Mouse (Mus musculus) liver, embryonic 12.5 days (tissue): ENCODE results near the gene Tssk2. TPM values are rescaled to one million over a fixed set of nuclear protein-coding genes. Genes with fewer than 3 reads are reported as not detected.

ENCODE experiments used
- ATAC-seq: fragments of 200-750 bp; cut with Nextera tagmentation; 2 replicates; pipeline ENCODE4 v1.8.0; 2017; ENCODE audit warnings: moderate number of reproducible peaks, mild to moderate bottlenecking, moderate library complexity
- H3K27ac ChIP-seq: fragments of 300-500 bp; sonication (generic); 2 replicates; pipeline ENCODE4 v1.5.1; 2016; ENCODE audit warnings: mild to moderate bottlenecking
- H3K27me3 ChIP-seq: fragments of 300-500 bp; sonication (generic); replicated peaks from 2 replicates; pipeline ENCODE4 v1.6.1; 2016; ENCODE audit warnings: mild to moderate bottlenecking, moderate library complexity
- H3K36me3 ChIP-seq: fragments of 300-500 bp; sonication (generic); 2 replicates; pipeline ENCODE4 v1.6.1; 2016; ENCODE audit warnings: mild to moderate bottlenecking, moderate library complexity
- H3K4me1 ChIP-seq: fragments of 300-500 bp; sonication (generic); 2 replicates; pipeline ENCODE4 v1.6.1; 2016
- H3K4me2 ChIP-seq: fragments of 300-500 bp; sonication (generic); 2 replicates; pipeline ENCODE4 v1.6.1; 2016; ENCODE audit warnings: mild to moderate bottlenecking, moderate library complexity
- H3K4me3 ChIP-seq: fragments of 300-500 bp; sonication (generic); 2 replicates; pipeline ENCODE4 v1.5.1; 2016; ENCODE audit warnings: mild to moderate bottlenecking, moderate library complexity
- H3K9ac ChIP-seq: fragments of 300-500 bp; sonication (generic); 2 replicates; pipeline ENCODE4 v1.6.1; 2016; ENCODE audit warnings: mild to moderate bottlenecking, moderate library complexity
- H3K9me3 ChIP-seq: fragments of 300-500 bp; sonication (generic); replicated peaks from 2 replicates; pipeline ENCODE4 v1.6.1; 2016; ENCODE audit warnings: mild to moderate bottlenecking, moderate library complexity
- WGBS: fragments of 180-500 bp; shearing (Covaris S2); methylation state at CpG from one replicate; pipeline ENCODE4 v1.1.7; 2016; ENCODE audit not compliant: insufficient replicate concordance; 5-methylcytosine and 5-hydroxymethylcytosine counted together
- polyA plus RNA-seq: library from polyadenylated mRNA; unstranded; fragments of >200 nt; fragmentation: Nextera tagmentation; extraction: Ambion mirVana; gene quantifications from 2 replicates; pipeline ENCODE4 v1.2.1, GENCODE M21; 2016

Tssk2 gene
- polyA plus RNA-seq, 1 experiment from 2014 or later = not detected

DNA sequence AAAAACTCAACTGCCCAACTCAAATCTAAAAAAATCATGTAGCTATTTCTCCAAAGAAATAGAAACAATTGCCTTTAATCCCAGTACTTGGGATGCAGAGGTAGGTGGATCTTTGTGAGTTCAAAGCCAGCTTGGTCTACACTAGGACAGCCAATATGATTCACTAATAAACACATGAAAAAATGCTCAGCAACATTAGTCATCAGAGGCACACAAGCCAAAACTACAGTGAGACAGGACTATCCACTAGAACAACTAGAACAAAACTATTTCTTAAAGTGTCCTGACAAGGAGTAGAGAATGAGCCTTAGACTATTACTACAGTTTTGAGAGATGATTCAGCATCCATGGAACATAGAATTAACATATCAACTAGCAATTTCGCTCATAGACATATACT lies 22.3 kb upstream of the Tssk2 start:
- 64% methylated on average over 1 of the region's 1 CpGs for WGBS
- peaks cover 41% of the 10 kb centered on the region for H3K4me1 ChIP-seq
- ATAC-seq = no peak
- H3K9me3 ChIP-seq = no peaks in the 10 kb centered on the region
- H3K36me3 ChIP-seq = peaks cover 35% of the 10 kb centered on the region
- no peaks in the 10 kb centered on the region for H3K27me3 ChIP-seq
- H3K9ac ChIP-seq = no peak overlapping the region
- no peak overlapping the region for H3K4me3 ChIP-seq
- no peak overlapping the region for H3K27ac ChIP-seq
- no peak overlapping the region for H3K4me2 ChIP-seq

DNA sequence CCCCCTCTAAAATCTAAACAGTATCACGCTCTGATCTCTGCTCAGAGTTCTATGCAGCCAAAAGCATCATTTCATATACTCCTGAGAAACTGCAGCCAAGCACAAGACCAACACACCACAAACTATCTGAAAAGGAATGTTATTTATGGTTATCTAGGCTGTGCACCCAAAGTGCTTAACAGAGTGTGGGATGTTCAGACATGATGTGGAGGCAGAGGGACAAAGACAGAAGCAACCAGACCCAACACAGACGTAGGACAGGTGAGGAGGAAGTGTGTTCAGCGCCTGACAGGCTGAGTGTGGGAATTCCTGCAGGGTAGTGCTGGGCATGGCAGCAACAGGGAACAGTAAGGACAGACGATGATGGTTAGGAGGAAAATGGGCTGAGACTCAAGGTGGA lies 18.9 kb upstream of the Tssk2 start:
- H3K9ac ChIP-seq = no peak overlapping the region
- 74% methylated on average over 4 of the region's 4 CpGs for WGBS
- H3K36me3 ChIP-seq = peaks cover 38% of the 10 kb centered on the region
- no peak overlapping the region for H3K4me3 ChIP-seq
- no peak overlapping the region for H3K4me2 ChIP-seq
- no peaks in the 10 kb centered on the region for H3K27me3 ChIP-seq
- peaks cover 16% of the 10 kb centered on the region; the same call in 1 of the 2 replicates for H3K4me1 ChIP-seq
- no peak overlapping the region for H3K27ac ChIP-seq
- H3K9me3 ChIP-seq = no peaks in the 10 kb centered on the region
- no peak for ATAC-seq

DNA sequence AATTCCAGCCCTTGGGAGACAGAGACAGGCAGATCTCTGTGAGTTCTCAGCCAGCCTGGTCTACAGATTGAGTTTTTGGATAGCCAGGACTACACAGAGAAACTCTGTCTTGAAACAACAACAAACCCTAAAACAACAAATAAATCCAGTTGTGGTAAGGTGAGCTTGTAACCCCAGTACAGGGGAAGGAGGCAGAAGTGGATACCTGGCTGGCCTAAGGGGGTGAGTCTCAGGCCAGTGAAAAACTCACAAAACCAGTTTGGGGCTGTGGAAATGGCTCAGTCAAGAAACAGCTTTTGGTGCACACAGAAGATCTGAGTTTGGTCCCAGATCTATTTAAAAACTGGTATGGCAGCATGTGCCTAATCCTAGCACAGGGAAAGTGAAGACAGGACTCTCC lies 16.2 kb upstream of the Tssk2 start:
- Histone ChIP-seq H3K4me3 (no peak overlapping the region), H3K4me1 (peaks cover 25% of the 10 kb centered on the region), H3K9ac (no peak overlapping the region), H3K27me3 (no peaks in the 10 kb centered on the region), H3K4me2 (no peak overlapping the region), H3K36me3 (peaks cover 35% of the 10 kb centered on the region), H3K9me3 (no peaks in the 10 kb centered on the region), H3K27ac (no peak overlapping the region)
- no peak for ATAC-seq

DNA sequence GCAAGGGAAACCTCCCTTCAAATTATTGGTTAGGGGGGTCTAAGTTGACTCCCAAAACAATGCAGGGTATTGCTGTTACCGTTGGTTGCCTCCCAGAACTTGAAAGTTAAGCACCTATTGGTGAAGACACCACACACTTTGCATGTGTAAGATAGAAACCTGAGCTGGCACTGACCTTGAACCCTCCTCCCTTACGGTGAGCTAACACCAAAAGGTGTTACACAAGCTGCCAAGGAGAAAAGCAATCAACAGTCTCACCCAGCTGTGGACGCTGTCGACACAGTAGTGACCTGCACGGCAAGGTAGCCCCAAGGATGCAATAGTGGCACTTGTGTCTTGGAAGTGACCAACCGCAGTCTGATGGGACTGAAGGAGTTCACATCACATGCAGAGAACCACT lies 14.3 kb upstream of the Tssk2 start:
- no peak for ATAC-seq

DNA sequence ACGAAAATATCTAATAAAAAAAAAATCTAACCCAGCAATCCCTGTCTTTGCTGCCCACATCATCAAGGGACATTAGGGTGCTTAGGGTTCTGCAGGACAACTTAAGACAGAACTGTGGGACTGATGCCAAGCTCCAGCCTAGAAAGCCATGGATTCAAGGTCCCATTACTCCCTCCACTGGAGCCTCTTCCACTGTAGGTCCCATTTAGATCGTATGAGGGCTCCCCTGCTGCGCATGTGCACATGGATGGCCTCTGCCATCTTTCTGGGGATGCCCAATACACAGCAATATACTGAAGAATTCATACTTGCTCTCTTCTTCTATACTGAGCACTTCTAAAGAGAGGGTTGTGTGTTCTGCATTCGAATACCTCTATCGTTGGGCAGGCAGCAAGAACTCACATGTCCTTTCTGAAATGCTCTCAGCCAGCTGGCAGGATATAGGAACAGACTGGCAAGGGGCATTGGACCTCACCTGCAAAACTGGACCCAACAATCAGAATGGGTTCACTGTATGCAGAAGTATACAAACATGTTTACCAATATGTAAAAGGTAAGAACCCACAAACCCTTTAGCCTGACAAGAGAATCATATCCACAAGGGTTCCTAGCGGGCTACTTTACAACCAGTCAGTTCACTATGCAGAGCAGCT lies 8.6 kb upstream of the Tssk2 start:
- ATAC-seq = no peak
- Histone ChIP-seq H3K4me2 (peak overlapping the region; percentile 81), H3K36me3 (peaks cover 7% of the 10 kb centered on the region; the same call in 1 of the 2 replicates), H3K9ac (peak overlapping the region; percentile 98; the same call in 1 of the 2 replicates), H3K9me3 (no peaks in the 10 kb centered on the region), H3K27ac (no peak overlapping the region), H3K4me1 (peaks cover 35% of the 10 kb centered on the region), H3K4me3 (peak overlapping the region; percentile 93), H3K27me3 (peaks cover 5% of the 10 kb centered on the region; the same call in 1 of the 2 replicates)
- 79% methylated on average over 6 of the region's 6 CpGs for WGBS

More for the DNA sequence above, 14.3 kb upstream of the Tssk2 start:
- Histone ChIP-seq H3K9ac (no peak overlapping the region), H3K27ac (no peak overlapping the region), H3K36me3 (peaks cover 23% of the 10 kb centered on the region), H3K4me3 (no peak overlapping the region), H3K4me1 (peaks cover 25% of the 10 kb centered on the region), H3K9me3 (no peaks in the 10 kb centered on the region), H3K27me3 (no peaks in the 10 kb centered on the region), H3K4me2 (no peak overlapping the region)
- WGBS = 70% methylated on average over 6 of the region's 6 CpGs

DNA sequence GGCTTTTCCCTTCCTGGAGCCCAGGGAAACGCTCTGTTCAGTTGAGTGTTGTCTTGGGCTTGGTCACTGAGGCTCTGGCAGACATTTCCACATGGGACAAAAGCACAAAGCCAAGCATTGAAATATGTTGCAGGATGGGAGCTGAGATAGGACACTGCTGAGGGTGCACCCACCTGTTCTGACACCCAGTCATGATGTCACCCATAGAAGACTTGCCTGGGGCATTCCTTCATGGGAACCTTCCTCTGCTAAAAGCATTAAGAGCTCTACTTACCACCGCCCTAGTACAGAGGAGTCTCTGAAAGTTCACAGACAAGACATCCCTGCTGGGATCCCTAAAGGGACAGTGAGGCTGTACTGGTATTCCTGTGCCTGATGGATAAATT lies 8.1 kb upstream of the Tssk2 start:
- peak overlapping the region; percentile 91 for H3K27ac ChIP-seq
- WGBS = 60% methylated on average over 2 of the region's 2 CpGs

DNA sequence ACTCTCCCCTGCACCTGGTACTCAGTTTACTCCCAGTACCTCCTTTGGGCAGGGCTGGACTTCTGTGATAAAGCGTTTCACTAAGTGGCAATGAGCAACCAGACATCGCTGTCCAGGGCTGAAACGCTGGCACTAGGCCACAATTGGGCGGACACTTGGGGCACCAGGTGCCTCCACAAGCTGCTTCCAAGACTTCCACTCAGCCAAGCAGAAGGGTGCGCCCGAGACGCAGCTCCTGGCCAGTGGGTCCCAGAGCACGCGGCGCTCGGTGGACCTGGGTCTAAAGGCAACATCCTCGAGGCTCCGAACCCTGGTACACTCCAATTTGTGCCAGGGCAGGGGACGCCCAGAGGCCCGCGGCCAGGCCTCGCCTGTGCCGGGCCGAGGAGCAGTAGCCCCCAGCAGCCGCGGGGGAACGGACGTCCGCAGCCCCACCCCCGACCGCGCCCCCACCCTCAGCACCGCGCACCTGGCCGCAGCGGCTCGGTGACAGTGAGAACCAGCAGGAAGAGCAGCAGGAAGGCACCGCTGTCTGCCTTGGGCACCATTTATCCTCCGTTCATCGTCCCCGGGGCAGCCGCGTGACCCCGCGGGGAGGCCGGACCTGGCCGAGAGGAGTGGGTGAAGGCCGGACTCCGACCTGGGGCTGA lies 7.4 kb upstream of the Tssk2 start:
- WGBS = under 1% methylated on average over 44 of the region's 44 CpGs
- peak; percentile 73 for ATAC-seq
- H3K4me3 ChIP-seq = peak overlapping the region; percentile 93

More for the DNA sequence above, 8.1 kb upstream of the Tssk2 start:
- H3K4me3 ChIP-seq = peak overlapping the region; percentile 93
- peaks cover 5% of the 10 kb centered on the region; the same call in 1 of the 2 replicates for H3K27me3 ChIP-seq
- ATAC-seq = no peak
- H3K36me3 ChIP-seq = peaks cover 7% of the 10 kb centered on the region; the same call in 1 of the 2 replicates
- peak overlapping the region; percentile 98 for H3K9ac ChIP-seq
- peak overlapping the region; percentile 81 for H3K4me2 ChIP-seq
- H3K9me3 ChIP-seq = no peaks in the 10 kb centered on the region
- peaks cover 32% of the 10 kb centered on the region for H3K4me1 ChIP-seq

DNA sequence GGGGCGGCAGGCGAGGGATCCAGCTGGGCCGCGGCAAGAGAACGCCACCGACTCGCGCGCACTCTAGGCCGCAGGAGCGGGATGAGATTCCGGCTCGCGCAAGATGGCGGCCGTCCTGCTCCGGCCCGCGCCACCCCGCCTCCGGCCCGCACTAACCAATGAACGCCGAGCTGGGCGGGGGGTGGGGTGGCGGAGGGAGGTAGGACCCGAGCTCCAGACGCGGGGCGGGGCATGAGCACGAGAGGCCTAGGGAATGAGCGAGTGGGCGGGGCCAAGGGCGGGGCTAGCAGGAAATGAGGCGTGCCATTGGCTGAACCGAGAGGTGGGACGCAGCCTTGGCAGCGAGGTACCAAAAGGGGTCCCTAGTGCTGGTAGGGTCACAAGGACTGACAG lies 6.9 kb upstream of the Tssk2 start, which contains the start of gene Gm20518:
Gm20518 (minus strand) TSS at position 105 of the 393 bp plus-strand sequence.
- H3K9ac ChIP-seq = peak within 1 kb of the TSS; percentile 98
- H3K4me1 ChIP-seq = peaks cover 25% of the 10 kb centered on the region
- WGBS = under 1% methylated on average over 37 of the region's 38 CpGs
- peak within 1 kb of the TSS; percentile 93 for H3K4me3 ChIP-seq
- H3K36me3 ChIP-seq = peaks cover 7% of the 10 kb centered on the region; the same call in 1 of the 2 replicates
- H3K27me3 ChIP-seq = peaks cover 11% of the 10 kb centered on the region; the same call in 1 of the 2 replicates
- H3K27ac ChIP-seq = peak within 1 kb of the TSS; percentile 91
- ATAC-seq = peak; percentile 97
- H3K4me2 ChIP-seq = peak within 1 kb of the TSS; percentile 81
- H3K9me3 ChIP-seq = no peaks in the 10 kb centered on the region

More for the DNA sequence above, 7.4 kb upstream of the Tssk2 start:
- Histone ChIP-seq H3K9ac (peak overlapping the region; percentile 98), H3K27me3 (peaks cover 7% of the 10 kb centered on the region; the same call in 1 of the 2 replicates), H3K9me3 (no peaks in the 10 kb centered on the region), H3K4me2 (peak overlapping the region; percentile 81), H3K27ac (peak overlapping the region; percentile 91), H3K4me1 (peaks cover 25% of the 10 kb centered on the region), H3K36me3 (peaks cover 7% of the 10 kb centered on the region; the same call in 1 of the 2 replicates)

DNA sequence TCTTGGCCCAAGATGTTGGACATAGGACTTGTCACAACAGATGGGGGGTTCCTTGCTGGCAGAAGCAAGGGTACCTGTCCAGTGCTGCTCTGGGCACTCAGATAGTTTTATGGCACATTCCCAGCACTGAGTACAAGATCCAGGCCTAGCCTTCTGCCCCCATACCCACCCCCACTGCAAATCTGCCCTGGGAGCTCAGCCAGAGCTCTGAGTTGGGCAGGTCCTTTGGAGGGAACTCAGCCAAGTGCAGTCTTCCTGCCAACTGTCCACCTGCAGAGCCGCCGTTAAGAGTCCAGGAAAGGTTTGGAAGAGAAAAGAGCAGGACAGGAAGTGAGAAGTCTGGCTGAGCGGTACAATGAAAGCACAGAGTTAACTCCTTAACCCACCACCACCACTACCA lies 5.8 kb upstream of the Tssk2 start:
- Histone ChIP-seq H3K27me3 (peaks cover 11% of the 10 kb centered on the region; the same call in 1 of the 2 replicates), H3K4me1 (peaks cover 25% of the 10 kb centered on the region), H3K27ac (no peak overlapping the region), H3K9me3 (no peaks in the 10 kb centered on the region), H3K9ac (no peak overlapping the region), H3K36me3 (peaks cover 7% of the 10 kb centered on the region; the same call in 1 of the 2 replicates), H3K4me3 (no peak overlapping the region), H3K4me2 (no peak overlapping the region)
- no peak for ATAC-seq
- WGBS = 58% methylated on average over 3 of the region's 3 CpGs

DNA sequence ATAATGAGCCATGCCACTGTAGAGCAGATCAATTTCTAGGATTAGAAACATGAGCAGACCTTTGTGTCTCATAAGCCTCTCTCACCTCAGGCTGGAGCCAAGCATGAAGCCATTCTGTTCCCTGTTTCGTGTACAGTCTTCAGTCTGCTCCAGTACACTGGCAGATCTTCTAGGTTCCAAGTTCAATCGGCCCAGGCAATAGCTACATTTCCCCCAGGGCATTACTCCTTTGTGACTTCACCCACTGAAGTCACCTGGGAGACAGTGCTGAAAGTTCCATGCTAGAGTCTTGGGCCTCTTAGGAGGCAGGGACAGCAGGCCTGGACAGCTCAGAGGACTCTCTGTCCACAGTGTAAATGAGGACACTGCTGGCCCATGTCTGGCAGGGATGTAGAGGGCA lies 4.5 kb upstream of the Tssk2 start, which contains the start of gene Tssk1:
Tssk1 (plus strand) TSS at position 301 of the 400 bp plus-strand sequence.
- H3K4me3 ChIP-seq = no peak within 1 kb of the TSS
- H3K27me3 ChIP-seq = peaks cover 11% of the 10 kb centered on the region; the same call in 1 of the 2 replicates
- 64% methylated on average over 2 of the region's 2 CpGs for WGBS
- no peak within 1 kb of the TSS for H3K27ac ChIP-seq
- no peaks in the 10 kb centered on the region for H3K9me3 ChIP-seq
- H3K4me2 ChIP-seq = no peak within 1 kb of the TSS
- no peak within 1 kb of the TSS for H3K9ac ChIP-seq
- no peak for ATAC-seq
- H3K36me3 ChIP-seq = peaks cover 13% of the 10 kb centered on the region
- peaks cover 25% of the 10 kb centered on the region for H3K4me1 ChIP-seq

DNA sequence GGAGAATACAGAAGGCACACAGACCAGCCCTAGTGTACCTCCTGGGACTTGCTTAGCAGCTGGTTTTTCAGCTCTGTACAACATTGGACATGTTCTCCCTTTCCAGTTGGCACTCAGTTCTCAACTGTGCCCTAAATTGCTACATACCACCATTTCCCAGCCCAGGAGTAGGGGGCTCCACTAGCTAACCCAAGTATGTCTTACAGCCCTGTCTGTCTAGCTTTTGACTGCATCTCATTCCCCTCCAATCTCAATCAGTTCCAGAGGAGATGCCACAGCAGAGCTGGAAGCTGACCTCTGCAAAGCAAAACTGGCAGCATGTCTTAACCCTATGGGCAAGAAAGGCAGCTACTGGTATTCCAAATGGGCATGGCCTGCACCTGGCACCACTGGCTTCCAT lies 2.3 kb upstream of the Tssk2 start:
- Histone ChIP-seq H3K36me3 (peaks cover 27% of the 10 kb centered on the region), H3K4me2 (no peak overlapping the region)
- ATAC-seq = no peak

DNA sequence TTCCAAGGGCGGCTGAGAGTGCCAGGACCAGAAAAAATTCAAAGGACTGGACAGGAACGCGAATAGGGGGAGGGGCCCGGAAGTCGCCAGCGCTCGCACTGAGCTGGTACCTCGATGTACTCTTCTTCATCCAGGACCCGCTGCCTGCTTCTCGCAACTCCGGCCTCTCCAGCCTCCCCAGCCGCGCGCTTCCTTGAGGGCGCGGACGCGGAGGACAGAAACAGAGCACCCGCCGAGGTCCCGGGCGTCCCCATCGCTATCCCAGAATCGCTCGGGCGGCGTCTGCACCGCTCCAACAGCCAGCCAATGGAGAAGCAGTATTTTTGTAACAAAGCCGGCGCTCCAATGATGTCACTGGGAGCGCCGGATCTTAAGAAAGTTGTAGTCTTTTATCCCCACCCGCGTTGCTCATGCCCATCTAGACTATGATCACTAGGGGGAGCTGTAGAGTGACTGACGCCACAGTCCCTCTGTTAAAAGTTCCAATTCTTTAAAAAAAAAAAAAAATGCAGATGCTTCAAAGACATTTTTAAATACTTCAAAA lies 12.7 kb downstream of the Tssk2 start, which contains the start of gene Ess2:
Ess2 (minus strand) TSS at position 297 of the 544 bp plus-strand sequence.
- H3K36me3 ChIP-seq = peaks cover 33% of the 10 kb centered on the region
- H3K4me3 ChIP-seq = peak within 1 kb of the TSS; percentile 72
- under 1% methylated on average over 35 of the region's 35 CpGs for WGBS
- peaks cover 46% of the 10 kb centered on the region for H3K27me3 ChIP-seq
- H3K9ac ChIP-seq = peak within 1 kb of the TSS; percentile 76
- H3K4me2 ChIP-seq = peak within 1 kb of the TSS; percentile 87
- peak; percentile 91 for ATAC-seq
- H3K27ac ChIP-seq = peak within 1 kb of the TSS; percentile 58
- peaks cover 24% of the 10 kb centered on the region for H3K4me1 ChIP-seq
- H3K9me3 ChIP-seq = no peaks in the 10 kb centered on the region

More for the DNA sequence above, 2.3 kb upstream of the Tssk2 start:
- no peak overlapping the region for H3K9ac ChIP-seq
- peaks cover 10% of the 10 kb centered on the region for H3K4me1 ChIP-seq
- peaks cover 11% of the 10 kb centered on the region; the same call in 1 of the 2 replicates for H3K27me3 ChIP-seq
- no peaks in the 10 kb centered on the region for H3K9me3 ChIP-seq
- no peak overlapping the region for H3K27ac ChIP-seq
- no peak overlapping the region for H3K4me3 ChIP-seq
